Mouse (Mus musculus): Measurements from ENCODE around the gene Map3k19. TPM values are rescaled to one million over a fixed set of nuclear protein-coding genes. Genes with fewer than 3 reads are reported as not detected.
A peak's percentile ranks its signal among the peaks of the same experiment; 100 is the strongest.

The Map3k19 gene
- polyA plus RNA-seq, 1 experiment from 2014 or later, result 0.20 TPM

DNA sequence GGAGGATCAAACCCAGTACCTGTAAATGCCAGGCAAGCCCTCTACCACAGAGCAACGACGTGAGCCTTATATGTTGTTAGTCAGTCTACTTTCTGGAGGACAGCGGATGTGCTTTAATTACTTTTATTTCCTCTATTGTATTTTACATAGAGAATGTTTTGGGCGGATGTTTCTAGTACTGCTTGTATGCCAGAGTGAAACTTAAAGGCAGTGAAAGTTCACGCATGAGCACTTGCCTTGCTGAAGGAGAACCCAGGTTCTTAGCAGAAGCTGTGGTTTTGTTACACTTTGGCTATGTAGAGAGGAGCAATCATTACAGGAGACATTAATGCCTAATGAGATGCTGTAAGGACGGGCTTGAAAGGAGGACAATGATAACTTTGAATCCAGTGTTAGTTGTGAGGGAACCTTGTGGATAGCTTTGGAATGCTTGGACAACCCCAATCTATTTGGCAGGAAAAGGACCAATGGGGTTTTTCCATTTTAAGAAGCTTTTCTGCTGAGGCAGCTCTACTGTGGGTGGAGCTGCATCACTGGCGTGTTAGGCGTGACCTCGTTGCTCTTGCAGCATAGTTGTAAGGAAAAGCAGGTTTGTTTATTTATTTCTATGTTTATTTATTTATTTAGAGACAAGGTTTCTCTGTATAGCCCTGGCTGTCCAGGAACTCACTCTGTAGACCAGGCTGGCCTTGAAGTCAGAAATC, 4.3 kb upstream of the Map3k19 start:
- H3K4me2 ChIP-seq (ENCODE audit: low read length), result no peak overlapping the region
- H3K4me1 ChIP-seq (replicated peaks; ENCODE audit: control insufficient read depth, insufficient read depth, low read length), result no peaks in the 10 kb centered on the region
- no peak overlapping the region for H3K27ac ChIP-seq (ENCODE audit: low read length)
- 81% methylated on average over 9 of the region's 9 CpGs for WGBS
- H3K36me3 ChIP-seq (ENCODE audit: control insufficient read depth, insufficient read depth), result no peaks in the 10 kb centered on the region
- ATAC-seq, result no peak
- H3K9ac ChIP-seq (replicated peaks; ENCODE audit: low read depth, low read length), result no peak overlapping the region
- no peak overlapping the region for H3K4me3 ChIP-seq (replicated peaks; ENCODE audit: low read length)
- no peaks in the 10 kb centered on the region for H3K27me3 ChIP-seq (replicated peaks; ENCODE audit: control insufficient read depth, insufficient read depth, low read length)
- H3K9me3 ChIP-seq (ENCODE audit: control insufficient read depth, low read length), result no peaks in the 10 kb centered on the region

DNA sequence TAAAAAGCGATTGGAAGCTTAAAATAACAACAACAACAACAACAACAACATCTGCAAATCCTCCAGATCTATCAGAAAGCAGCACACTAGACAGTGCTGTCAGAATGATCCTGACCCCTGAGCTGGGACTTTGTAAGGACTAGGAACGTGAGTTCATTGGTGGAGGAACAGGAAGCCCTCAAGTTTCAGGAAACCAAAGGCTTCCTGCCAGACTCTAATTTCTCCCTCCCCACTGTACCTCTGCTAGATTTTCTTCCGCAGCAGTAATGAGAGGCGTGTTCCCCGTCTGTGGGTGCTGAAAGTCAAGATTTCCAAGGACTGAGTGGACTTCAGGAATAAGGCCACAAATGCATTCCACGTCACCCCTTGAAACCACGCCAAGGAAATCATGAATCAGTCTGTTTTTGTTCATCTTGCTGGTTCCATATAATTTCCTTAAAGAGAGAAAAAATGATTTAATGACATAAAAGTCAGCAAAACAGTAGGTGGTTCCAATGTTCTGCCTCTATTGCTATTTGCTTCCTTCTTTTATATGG, 4.7 kb downstream of the Map3k19 start:
- Histone ChIP-seq H3K27me3 (replicated peaks; ENCODE audit: control insufficient read depth, insufficient read depth, low read length) (no peaks in the 10 kb centered on the region), H3K9ac (replicated peaks; ENCODE audit: low read depth, low read length) (no peak overlapping the region), H3K4me3 (replicated peaks; ENCODE audit: low read length) (no peak overlapping the region), H3K4me2 (ENCODE audit: low read length) (no peak overlapping the region), H3K36me3 (ENCODE audit: control insufficient read depth, insufficient read depth) (no peaks in the 10 kb centered on the region), H3K27ac (ENCODE audit: low read length) (no peak overlapping the region), H3K9me3 (ENCODE audit: control insufficient read depth, low read length) (peaks cover 6% of the 10 kb centered on the region; the same call in 1 of the 2 replicates), H3K4me1 (replicated peaks; ENCODE audit: control insufficient read depth, insufficient read depth, low read length) (no peaks in the 10 kb centered on the region)
- no peak for ATAC-seq
- WGBS, result 84% methylated on average over 7 of the region's 7 CpGs

DNA sequence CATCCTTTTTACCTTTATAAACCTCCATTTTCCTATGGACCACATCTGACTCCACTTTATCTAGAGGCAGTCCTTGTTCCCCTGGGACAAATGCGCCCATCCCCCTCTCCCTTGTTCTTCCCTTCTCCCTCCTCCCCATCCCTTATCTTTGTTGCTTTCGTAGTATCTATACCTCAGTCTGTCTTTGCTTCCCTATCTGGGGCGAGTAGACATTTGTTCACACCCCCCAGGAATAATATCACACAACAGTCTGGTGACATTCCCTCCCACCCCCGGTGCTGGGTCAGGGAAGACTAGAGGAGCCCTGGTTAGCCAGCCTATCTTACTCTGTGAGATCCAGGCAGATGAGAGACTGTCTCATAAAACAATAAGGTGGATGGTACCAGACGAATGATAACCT, 9.4 kb downstream of the Map3k19 start:
- no peaks in the 10 kb centered on the region for H3K9me3 ChIP-seq (ENCODE audit: control insufficient read depth, low read length)
- no peak overlapping the region for H3K4me3 ChIP-seq (replicated peaks; ENCODE audit: low read length)
- H3K4me1 ChIP-seq (replicated peaks; ENCODE audit: control insufficient read depth, insufficient read depth, low read length), result no peaks in the 10 kb centered on the region
- no peak overlapping the region for H3K9ac ChIP-seq (replicated peaks; ENCODE audit: low read depth, low read length)
- 88% methylated on average over 5 of the region's 5 CpGs for WGBS
- H3K36me3 ChIP-seq (ENCODE audit: control insufficient read depth, insufficient read depth), result no peaks in the 10 kb centered on the region
- no peak overlapping the region for H3K4me2 ChIP-seq (ENCODE audit: low read length)
- no peak for ATAC-seq
- no peaks in the 10 kb centered on the region for H3K27me3 ChIP-seq (replicated peaks; ENCODE audit: control insufficient read depth, insufficient read depth, low read length)
- no peak overlapping the region for H3K27ac ChIP-seq (ENCODE audit: low read length)

DNA sequence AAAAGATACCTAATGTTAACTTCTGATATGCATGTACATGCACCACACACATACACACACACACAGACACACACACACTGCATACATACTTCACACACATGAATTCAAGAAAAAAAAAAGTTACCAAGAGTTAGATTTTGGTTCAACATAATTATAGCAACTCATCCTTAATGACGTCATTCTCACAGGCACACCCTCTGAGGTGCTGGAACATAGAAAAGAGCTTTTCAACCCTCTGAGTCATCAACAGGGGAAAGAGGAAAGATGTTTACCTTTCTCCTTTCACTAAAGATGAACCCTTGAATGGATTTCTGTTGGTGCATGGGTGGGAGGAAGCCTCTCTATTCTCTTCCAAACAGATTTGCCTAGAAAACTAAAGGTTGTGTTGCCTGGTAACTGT, 16.2 kb downstream of the Map3k19 start:
- Histone ChIP-seq H3K9me3 (ENCODE audit: control insufficient read depth, low read length) (no peaks in the 10 kb centered on the region), H3K27ac (ENCODE audit: low read length) (no peak overlapping the region), H3K4me2 (ENCODE audit: low read length) (no peak overlapping the region), H3K4me1 (replicated peaks; ENCODE audit: control insufficient read depth, insufficient read depth, low read length) (no peaks in the 10 kb centered on the region), H3K27me3 (replicated peaks; ENCODE audit: control insufficient read depth, insufficient read depth, low read length) (no peaks in the 10 kb centered on the region), H3K9ac (replicated peaks; ENCODE audit: low read depth, low read length) (no peak overlapping the region), H3K4me3 (replicated peaks; ENCODE audit: low read length) (no peak overlapping the region), H3K36me3 (ENCODE audit: control insufficient read depth, insufficient read depth) (no peaks in the 10 kb centered on the region)
- no peak for ATAC-seq
- 70% methylated on average over 1 of the region's 1 CpGs for WGBS

DNA sequence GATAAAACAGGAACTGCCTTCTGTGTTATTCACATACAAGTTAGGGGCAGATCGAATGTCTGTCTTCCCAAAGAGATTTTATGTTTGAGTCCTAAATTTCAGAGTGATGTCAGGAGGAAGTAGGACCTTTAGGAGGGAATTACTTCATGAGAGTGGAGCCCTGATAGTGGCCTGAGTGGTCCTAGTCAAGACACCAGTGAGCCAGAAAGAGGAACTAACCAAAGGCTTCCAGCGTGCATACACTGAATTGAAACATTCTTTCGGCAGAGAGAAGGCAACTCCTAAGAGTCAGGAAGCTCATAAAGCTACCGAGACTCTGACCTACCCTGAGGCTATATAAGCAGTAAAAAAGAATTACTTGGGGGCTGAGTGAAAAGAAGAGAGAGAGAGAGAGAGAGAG, 18.2 kb downstream of the Map3k19 start:
- 58% methylated on average over 4 of the region's 4 CpGs for WGBS
- Histone ChIP-seq H3K27me3 (replicated peaks; ENCODE audit: control insufficient read depth, insufficient read depth, low read length) (no peaks in the 10 kb centered on the region), H3K4me1 (replicated peaks; ENCODE audit: control insufficient read depth, insufficient read depth, low read length) (no peaks in the 10 kb centered on the region), H3K4me2 (ENCODE audit: low read length) (no peak overlapping the region), H3K9ac (replicated peaks; ENCODE audit: low read depth, low read length) (no peak overlapping the region), H3K27ac (ENCODE audit: low read length) (no peak overlapping the region), H3K9me3 (ENCODE audit: control insufficient read depth, low read length) (no peaks in the 10 kb centered on the region), H3K36me3 (ENCODE audit: control insufficient read depth, insufficient read depth) (no peaks in the 10 kb centered on the region), H3K4me3 (replicated peaks; ENCODE audit: low read length) (no peak overlapping the region)
- ATAC-seq, result no peak

DNA sequence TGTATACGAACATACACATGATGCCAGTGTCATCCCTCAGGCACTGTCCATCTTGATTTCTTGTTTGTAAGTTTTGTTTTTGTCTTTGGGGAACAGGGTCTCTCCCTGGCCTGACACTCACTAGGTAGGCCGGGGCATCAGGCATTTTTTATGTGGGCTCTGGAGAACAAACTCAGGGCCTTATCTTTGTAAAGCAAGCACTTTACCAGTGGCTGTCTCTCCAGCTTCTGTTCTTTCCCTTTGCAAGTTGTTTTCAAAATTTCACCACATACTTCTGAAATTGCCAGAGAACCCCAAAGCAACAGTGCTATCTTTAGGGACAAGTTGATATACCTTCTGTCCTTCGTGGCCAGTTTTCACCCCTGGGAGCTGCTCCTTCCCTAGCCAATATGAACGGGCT, 20.6 kb downstream of the Map3k19 start:
- ATAC-seq, result no peak
- Histone ChIP-seq H3K9ac (replicated peaks; ENCODE audit: low read depth, low read length) (no peak overlapping the region), H3K4me2 (ENCODE audit: low read length) (no peak overlapping the region), H3K9me3 (ENCODE audit: control insufficient read depth, low read length) (no peaks in the 10 kb centered on the region), H3K27me3 (replicated peaks; ENCODE audit: control insufficient read depth, insufficient read depth, low read length) (no peaks in the 10 kb centered on the region), H3K4me3 (replicated peaks; ENCODE audit: low read length) (no peak overlapping the region), H3K27ac (ENCODE audit: low read length) (no peak overlapping the region), H3K4me1 (replicated peaks; ENCODE audit: control insufficient read depth, insufficient read depth, low read length) (no peaks in the 10 kb centered on the region), H3K36me3 (ENCODE audit: control insufficient read depth, insufficient read depth) (no peaks in the 10 kb centered on the region)
- 76% methylated on average over 4 of the region's 4 CpGs for WGBS

DNA sequence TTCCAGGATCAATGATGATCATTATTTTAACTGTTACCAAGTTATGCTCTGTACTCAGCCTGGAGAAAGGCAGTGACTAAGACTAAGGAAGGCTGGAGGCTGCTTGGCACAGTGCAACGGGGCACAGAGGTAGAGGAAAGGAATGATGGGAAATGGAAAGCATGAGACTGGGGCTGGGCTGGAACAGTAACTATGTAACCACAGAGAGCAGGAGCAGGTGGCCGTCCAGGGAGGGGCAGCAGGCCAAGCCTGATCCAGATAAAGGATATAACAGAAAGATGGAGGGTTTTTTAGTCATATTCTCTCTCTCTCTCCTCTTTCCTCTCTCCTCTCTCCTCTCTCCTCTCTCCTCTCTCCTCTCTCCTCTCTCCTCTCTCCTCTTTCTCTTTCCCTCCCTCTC, 21.1 kb downstream of the Map3k19 start:
- WGBS, result 31% methylated on average over 2 of the region's 2 CpGs

DNA sequence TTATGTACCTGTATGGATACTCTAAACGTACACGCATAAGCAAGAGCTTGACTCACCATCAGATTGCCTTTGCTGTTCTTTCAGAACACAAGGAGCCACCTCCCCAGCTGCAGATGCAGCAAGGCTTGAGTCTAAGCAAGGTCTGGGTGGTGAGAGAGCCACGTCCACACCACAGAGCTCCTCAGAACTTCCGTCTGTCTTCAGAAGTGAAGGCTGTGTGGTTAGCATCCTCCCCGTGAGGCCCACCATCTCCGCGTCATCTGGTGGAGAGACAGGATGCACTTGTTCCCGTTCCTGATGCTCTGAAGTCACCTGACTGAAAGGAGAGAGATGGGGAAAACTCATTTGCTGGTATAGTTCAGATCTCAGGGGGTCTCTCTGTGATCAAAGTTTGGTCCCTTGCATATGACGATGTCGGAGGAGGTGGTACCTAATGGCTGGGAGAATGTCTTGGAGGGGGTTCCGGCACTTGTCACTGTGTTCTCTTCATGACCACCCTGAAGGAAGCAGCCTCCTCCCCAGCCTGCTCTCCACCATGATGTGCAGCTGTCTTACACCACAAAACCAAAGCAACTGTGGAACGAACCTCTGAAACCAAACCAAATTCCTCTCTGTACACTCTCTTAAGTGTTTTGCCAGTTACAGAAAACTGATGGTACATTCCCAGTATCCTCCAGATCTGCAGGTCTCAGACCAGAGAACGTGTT, 24.5 kb downstream of the Map3k19 start:
- no peak overlapping the region for H3K9ac ChIP-seq (replicated peaks; ENCODE audit: low read depth, low read length)
- no peaks in the 10 kb centered on the region for H3K4me1 ChIP-seq (replicated peaks; ENCODE audit: control insufficient read depth, insufficient read depth, low read length)
- H3K27me3 ChIP-seq (replicated peaks; ENCODE audit: control insufficient read depth, insufficient read depth, low read length), result no peaks in the 10 kb centered on the region
- WGBS, result 90% methylated on average over 13 of the region's 13 CpGs
- no peaks in the 10 kb centered on the region for H3K9me3 ChIP-seq (ENCODE audit: control insufficient read depth, low read length)
- no peak for ATAC-seq
- no peaks in the 10 kb centered on the region for H3K36me3 ChIP-seq (ENCODE audit: control insufficient read depth, insufficient read depth)
- H3K27ac ChIP-seq (ENCODE audit: low read length), result no peak overlapping the region
- no peak overlapping the region for H3K4me2 ChIP-seq (ENCODE audit: low read length)
- no peak overlapping the region for H3K4me3 ChIP-seq (replicated peaks; ENCODE audit: low read length)

More for the DNA sequence above, 21.1 kb downstream of the Map3k19 start:
- Histone ChIP-seq H3K27me3 (replicated peaks; ENCODE audit: control insufficient read depth, insufficient read depth, low read length) (no peaks in the 10 kb centered on the region), H3K27ac (ENCODE audit: low read length) (no peak overlapping the region), H3K9ac (replicated peaks; ENCODE audit: low read depth, low read length) (no peak overlapping the region), H3K4me1 (replicated peaks; ENCODE audit: control insufficient read depth, insufficient read depth, low read length) (no peaks in the 10 kb centered on the region), H3K36me3 (ENCODE audit: control insufficient read depth, insufficient read depth) (no peaks in the 10 kb centered on the region), H3K9me3 (ENCODE audit: control insufficient read depth, low read length) (no peaks in the 10 kb centered on the region), H3K4me3 (replicated peaks; ENCODE audit: low read length) (no peak overlapping the region), H3K4me2 (ENCODE audit: low read length) (no peak overlapping the region)
- no peak for ATAC-seq

DNA sequence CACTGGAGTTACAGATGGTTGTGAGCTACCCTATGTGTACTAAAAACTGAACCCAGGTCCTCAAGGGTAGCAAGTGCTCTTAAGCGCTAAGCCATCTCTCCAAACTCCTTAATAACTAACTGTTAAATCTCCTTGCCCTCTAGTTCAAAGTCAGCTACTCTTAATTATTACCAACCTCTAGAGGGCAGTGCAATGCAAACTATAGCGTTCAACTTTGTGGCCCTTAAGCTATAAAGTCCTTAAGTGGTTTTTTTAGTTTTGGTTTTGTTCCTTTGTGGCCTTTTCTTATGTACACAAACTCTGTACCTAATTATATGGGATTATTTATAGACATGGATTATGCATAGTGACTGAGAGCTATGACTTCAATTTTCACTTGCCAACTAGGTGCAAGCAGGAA, 27.5 kb downstream of the Map3k19 start:
- H3K4me2 ChIP-seq (ENCODE audit: low read length), result no peak overlapping the region
- 20% methylated on average over 2 of the region's 2 CpGs for WGBS
- no peak overlapping the region for H3K4me3 ChIP-seq (replicated peaks; ENCODE audit: low read length)
- H3K36me3 ChIP-seq (ENCODE audit: control insufficient read depth, insufficient read depth), result no peaks in the 10 kb centered on the region
- no peak overlapping the region for H3K27ac ChIP-seq (ENCODE audit: low read length)
- H3K4me1 ChIP-seq (replicated peaks; ENCODE audit: control insufficient read depth, insufficient read depth, low read length), result no peaks in the 10 kb centered on the region
- no peaks in the 10 kb centered on the region for H3K9me3 ChIP-seq (ENCODE audit: control insufficient read depth, low read length)
- ATAC-seq, result peak; percentile 38; the same call in 1 of the 2 replicates
- H3K27me3 ChIP-seq (replicated peaks; ENCODE audit: control insufficient read depth, insufficient read depth, low read length), result no peaks in the 10 kb centered on the region
- no peak overlapping the region for H3K9ac ChIP-seq (replicated peaks; ENCODE audit: low read depth, low read length)
